Mouse (Mus musculus) fat pad, adult 2 months (tissue): Measurements from ENCODE around the gene Gm7879.
"Not testable (repeated sequence)": the region's sequence is repeated elsewhere in the genome, so short reads cannot be mapped to it uniquely, and the experiment has no call there.

ENCODE experiments used
- DNase-seq: peaks from one replicate; pipeline ENCODE4 v3.0.0-alpha.2; 2011; ENCODE audit warnings: low read depth, low spot score; ENCODE audit errors: extremely low read depth

Gene Gm7879

DNA sequence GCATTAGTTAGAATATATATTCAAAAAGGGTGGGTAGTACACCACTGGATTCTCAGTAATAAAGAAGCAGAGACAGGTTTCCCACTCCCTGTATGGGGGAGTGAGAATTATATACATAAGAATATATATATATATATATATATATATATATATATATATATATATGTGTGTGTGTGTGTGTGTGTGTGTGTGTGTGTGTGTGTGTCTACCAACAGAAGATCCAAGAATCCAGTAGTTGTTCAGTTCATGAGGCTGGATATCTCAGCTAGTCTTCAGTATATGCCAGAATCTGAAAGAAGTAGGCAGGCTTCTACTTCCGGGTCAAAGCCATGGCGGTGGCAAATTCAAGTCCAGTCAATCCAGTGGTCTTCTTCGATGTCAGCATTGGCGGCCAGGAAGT, at the start of gene Gm7879:
Gm7879 (plus strand) TSS at position 301 of the 400 bp plus-strand sequence.
- not testable (repeated sequence) for DNase-seq

DNA sequence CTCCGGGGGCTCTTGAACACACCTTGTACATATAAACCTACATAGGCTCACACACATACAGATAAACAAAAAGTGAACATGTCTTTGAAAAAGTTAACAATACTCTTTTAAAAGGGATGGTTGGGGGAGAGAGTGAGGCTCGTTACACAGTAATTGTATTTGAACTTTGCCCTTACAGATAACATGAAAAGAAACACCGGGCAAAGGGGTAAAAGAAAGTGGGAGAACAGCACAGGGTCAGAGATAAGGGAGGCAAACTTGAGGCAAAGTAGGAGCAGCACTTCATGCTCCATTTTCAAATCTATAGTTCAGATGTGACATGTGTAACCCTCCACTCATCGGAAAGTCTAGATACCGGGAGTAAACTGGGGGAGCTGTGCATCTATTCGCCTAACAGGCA, 49.3 kb upstream of the Gm7879 start:
- DNase-seq = no peak

DNA sequence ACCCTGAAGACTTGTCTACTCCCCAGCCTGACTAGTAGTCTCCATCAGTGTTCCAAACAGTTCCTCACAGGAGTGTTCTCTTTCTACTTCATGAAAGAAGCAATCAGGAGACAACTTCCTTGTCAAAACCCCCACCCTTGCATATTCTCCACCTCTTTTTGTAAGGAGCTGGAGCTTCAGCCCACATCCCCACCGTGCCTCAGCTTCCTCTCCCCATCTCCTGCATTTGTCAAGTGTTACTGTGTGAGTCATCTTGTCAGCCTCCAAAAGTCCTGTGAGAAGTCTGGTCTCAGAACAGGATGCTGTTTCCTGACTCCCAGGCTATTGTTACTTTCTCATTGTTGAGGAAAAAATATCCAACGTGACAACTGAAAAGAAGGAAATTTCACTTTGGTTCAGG, 47.6 kb upstream of the Gm7879 start:
- DNase-seq = no peak

DNA sequence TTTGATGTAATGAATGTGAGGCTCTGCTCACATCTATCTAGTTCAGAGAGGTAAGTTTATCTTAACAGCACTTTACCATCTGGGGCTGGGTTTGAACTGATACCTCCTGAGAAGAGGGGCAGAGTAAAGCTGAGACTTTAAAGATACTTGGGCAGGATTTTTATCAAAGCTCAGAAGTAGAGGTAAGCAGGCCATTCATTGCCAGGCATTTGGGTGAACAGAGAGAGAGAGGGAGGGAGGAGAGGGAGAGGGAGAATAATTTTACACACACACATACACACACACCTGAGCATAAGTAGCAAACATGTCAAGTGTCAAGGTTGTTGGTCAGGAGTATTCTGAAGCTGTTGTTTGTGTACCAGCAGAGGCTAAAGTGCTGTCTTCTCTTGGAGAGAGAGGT, 44.7 kb upstream of the Gm7879 start, which contains the start of gene Cd38:
Cd38 (plus strand) TSS at position 301 of the 400 bp plus-strand sequence.
- no peak for DNase-seq

DNA sequence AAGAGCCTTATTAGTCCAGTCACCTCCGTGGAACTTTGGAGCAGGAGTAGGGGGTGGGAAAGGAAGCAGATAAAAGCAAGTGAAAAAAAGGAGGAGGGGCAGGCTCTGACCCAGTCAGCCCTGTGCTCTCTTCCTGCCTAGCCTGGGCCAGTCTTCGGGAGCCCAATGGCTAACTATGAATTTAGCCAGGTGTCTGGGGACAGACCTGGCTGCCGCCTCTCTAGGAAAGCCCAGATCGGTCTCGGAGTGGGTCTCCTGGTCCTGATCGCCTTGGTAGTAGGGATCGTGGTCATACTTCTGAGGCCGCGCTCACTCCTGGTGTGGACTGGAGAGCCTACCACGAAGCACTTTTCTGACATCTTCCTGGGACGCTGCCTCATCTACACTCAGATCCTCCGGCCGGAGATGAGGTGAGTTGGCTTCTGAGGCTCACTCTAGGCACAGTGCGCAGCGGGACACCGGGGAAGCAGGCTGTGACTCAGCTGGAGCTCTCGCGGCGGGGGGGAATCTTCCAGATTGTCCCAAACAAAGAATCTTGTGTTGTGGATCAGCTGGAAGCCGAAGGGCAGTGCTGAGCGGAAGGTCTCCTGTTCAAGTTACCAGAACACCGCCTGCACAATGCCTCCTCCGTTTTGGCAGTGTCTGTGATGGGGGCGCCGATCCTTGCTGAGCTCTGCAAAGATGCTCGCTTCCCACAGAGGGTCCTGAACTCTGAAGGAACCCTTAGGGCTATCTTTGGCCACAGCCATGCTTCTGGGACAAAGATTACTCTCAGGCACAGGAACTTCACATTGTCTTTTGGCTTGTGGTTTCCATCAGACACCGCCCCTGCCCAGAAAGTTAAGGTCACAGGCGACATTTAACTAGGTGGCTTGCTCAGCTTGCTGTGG, 44.0 kb upstream of the Gm7879 start:
- no peak for DNase-seq

DNA sequence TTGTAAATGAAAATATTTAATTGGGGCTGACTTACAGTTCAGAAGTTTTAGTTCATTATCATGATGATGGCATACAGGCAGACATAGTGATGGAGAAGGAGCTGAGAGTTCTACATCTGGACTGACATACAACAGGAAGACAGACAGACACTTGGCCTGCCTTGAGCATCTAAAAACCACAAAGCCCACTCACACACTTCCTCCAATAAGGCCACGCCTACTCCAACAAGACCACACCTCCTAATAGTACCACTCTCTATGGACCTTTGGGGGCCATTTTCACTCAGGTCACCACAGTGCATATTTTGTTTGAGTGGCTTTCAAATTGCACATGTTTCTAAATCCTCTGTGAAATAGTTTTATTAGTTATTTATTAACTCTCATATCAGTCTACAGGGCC, 41.1 kb upstream of the Gm7879 start:
- DNase-seq = no peak

DNA sequence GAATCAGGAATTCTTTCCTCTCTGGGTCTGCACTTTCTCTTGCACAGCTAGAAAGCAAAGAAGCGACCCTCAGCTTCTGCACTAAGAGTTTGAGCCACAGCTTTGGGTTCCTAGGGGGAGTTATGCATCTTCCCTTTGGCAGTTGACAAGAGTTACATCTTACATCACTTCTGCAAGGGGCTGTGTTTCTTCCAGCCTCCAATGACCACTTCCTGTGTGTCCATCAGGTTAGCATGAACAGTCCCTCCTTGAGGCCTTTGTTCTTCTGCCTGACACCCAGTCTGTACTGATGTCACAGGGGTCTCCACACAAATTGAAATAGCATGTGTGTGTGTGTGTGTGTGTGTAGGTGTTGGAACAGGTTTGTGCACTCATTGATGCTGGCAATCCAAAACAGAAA, 40.3 kb upstream of the Gm7879 start:
- DNase-seq = no peak

DNA sequence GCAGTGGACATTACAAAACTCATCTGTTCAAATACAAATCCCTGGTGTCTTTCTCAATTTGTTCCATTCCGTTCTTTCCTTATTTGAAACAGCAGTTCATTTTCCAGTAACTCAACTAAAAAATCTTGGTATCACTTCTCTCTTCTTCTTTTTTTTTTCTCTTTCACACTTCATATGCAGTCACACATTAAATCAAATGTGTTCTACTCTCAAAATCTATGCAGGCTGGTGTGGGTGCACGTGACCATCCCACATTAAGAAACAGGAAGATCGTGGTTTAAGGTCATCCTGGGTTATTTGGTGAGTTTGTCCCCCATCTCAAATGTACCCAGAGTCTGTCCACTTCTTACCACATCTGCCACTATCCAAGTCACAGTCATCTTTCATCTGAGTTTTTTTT, 30.9 kb upstream of the Gm7879 start:
- no peak for DNase-seq

DNA sequence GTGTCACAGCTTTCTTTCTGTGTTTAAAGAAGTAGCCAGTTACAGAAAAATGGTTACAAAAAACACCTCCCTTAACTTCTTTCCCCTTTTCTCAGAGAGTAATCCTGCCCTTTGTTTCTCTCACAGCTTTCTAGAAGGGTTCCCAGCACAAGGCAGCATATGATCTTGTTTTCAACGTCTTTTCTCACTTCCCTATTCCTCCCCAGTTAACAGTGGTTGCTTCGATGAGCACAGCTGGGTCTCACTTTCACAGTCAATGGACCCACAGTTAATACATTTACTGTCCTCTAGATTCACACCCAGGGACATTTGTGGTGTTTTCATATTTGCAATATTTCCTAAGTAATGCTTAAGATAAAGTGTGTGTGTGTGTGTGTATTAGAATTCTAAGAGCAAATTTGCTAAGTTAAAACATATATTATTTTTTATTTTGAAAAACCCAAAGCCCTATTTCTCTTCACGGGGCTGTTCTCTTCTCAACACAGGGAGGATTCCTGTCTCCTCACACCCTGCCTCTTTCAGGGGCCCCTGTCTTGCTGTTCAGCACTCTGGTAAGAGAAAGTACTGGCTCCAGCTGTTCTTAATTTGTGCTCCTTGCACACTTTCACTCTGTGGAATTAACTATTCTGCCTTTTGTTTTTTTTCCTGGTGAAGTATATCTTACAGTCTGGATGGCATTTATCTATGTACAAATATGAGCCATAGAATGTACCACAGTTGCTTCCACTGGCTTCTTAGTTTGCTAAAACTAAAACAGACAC, 27.7 kb upstream of the Gm7879 start:
- DNase-seq = no peak

DNA sequence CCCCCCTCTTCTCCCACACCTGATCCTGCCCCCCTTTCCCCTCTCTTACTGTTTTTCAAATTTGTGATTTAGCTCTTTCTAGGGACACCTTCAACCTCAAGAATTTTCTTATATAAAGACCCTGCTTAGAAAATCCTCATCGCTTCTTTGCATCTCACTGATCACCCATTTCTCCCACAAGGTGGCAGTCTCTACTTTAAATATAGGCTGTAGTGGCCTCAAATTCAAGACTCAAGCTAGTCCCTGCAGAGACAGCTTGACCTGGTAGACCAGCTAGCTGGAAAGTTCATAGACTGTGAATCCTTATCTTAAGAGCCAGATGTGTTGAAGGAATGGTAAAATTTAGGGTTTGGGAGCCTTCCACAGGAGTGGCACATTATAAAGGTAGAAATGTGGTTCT, 20.6 kb upstream of the Gm7879 start:
- no peak for DNase-seq

DNA sequence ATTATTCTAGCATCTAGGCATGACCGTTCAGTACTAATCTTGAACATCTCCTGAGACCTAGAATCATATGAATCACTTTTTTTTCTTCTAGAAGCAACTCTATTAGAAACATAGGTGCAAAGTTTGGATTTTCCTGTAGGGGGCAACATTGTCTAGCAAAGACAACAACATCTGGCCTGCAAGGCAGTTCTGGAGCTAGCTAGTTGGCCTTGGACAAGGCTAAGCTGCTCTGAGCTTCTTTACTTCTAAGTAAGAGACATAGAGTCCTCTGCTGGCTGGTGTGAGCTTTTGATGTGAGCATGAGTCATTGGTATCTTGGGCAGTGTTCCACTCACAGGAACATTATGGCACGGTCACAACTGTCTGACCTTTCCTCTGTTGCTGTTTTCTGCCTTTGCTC, 18.8 kb upstream of the Gm7879 start:
- peak; percentile 33 for DNase-seq

DNA sequence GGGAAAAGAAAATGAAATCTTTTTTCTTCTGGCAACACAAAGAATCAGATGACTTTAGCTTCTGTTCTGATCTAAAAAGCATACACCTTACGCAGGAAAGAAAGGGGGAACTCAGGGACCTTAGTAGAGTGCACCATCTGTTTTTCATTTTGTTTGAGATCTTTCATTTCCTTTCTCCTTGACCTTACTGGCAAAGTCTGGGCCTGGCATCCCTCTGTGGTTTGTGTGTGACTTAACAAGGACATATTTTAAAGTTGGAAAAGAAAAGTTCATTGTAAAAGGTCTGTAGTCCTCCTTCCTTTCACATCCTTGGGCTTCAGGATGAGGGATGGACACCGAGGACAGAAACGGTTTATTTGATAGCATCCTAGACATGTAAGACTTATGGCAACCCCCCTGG, 17.0 kb upstream of the Gm7879 start:
- DNase-seq = no peak

DNA sequence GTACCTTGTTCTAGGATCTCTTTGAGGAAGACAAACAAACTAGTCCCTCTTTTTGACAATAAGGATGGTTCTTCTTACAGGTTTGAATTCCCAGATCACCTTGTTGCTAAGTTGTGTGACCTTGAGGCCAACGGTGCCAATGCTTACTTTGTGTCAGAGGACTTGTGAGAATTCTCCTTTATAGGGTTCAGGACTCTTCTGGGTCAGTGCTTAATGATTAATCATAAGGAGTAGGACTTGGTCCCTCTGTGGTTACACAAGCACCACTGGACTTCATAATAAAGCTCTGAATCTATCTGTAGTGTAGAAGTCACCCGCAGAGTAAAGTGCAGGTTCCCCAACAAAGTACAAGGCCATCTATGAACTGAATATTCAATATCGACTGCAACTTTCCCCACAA, 8.3 kb upstream of the Gm7879 start:
- DNase-seq = no peak

DNA sequence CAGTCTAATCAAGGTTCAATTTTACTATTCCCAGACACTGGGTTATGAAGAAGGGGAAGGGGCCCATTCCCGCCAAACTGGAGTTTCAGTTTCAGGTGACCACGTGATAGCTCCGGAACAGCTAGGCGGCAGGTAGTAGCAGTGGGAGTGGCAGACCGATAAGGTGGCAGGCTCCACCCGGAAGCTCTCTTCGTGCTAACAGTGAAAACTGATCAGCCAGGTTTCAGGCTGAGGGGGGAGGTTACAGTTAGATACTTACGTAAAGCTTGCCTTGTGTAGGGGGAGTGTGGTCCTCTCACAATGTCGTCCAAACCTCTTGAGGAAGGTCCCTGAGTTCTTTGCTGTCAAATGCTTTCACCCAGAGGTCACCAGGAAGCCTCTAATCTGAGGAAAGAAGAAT, 3.7 kb upstream of the Gm7879 start:
- DNase-seq = no peak

DNA sequence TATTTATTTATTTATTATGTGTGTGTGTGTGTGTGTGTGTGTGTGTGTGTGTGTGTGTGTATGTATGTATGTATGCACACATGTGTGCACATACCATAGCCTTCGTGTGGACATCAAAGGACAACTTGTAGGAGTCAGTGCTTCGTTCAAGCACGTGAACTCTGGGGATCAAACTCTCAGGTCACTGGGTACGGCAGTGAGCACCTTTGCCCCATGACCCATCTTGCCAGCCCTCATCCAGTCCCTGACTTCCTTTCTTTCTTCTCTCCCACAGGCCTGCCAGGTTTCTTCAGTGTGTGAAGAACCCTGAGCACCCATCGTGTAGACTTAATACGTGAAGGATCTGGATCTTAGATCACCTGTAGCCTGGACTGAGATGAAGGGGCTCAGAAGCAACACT, 2.9 kb upstream of the Gm7879 start:
- no peak for DNase-seq

DNA sequence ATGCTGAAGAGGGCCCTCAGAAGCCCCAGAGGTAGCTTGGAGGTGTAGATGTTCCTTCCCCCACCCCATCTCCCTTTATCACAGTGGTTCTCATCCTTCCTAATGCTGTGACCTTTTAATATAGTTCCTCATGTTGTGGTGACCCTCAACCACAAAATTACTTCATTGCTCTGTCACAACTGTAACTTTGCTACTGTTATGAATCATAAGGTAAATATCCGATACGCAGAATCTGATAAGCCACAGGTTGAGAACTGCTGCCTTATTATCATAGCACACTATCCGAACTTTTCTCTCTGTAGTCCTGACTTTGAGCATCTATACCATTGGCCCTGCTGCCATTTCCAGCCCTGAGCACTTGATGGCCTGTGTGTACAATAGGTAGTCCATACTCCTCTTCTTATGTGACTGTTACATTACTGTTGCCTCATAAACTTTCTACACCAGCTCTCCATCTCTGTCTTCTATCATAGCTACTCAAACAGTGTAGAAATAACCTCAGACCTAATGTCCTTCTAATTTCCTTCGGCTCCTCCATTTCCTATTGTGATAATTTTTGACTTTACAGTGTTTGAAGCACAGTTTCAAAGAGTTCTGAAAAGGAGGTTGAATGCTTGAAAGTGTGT, 2.4 kb downstream of the Gm7879 start:
- no peak for DNase-seq

DNA sequence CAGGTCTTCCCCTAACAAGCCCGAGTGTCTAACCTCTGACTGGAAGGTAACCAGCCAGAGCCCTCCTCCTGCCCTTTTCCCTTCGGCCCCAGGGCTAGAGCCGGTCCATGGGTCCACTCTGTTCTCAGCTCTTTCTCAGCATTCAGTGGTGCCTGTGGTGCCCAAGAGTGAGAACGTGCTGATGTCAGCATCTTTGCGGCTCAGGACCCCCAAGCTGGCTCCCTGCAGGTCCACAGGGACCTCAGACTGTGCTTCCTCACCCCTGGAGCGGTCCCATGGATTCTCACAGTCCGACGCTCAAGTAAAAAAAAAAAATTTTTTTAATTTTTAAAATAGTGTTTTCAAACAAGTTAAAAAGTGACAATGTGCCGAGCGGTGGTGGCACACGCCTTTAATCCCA, 8.9 kb downstream of the Gm7879 start:
- no peak for DNase-seq

DNA sequence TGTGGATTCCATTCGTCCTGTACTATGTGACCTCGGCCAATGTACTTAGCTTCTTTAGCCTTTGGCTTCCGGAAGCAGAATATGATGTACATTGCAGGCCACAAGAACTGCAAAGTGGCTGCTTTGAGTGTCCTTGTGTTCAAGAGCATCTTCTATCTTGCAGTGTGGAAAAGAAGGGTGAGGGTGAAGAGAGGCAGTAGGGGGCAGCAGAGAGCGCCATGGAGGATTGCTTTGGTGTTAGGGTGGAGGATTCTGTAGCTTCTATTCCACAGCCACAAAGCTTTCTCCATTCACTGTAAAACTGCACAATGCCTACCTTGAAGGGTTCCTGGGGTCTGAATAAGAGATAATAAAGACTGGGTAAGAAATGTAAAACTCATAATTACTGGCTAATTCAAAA, 11.0 kb downstream of the Gm7879 start:
- no peak for DNase-seq

DNA sequence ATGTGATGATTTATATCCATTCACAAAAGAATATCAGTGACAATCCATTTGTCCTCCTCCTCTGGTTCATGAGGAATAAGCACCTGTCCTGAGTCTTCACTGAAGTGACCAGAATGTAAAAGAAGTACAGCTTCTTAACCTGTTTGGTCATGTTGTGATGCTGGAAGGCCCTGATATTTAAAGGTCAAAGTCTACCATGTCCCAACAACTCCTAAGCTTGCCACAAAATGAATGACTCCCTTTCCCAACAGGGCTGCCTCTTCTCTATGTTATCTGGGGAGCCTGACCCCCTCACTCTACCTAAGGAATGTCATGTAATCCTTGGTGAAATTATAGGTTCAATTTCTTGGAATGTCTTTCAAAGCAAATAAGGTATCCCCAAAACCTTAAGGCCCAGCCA, 14.8 kb downstream of the Gm7879 start:
- DNase-seq = no peak

DNA sequence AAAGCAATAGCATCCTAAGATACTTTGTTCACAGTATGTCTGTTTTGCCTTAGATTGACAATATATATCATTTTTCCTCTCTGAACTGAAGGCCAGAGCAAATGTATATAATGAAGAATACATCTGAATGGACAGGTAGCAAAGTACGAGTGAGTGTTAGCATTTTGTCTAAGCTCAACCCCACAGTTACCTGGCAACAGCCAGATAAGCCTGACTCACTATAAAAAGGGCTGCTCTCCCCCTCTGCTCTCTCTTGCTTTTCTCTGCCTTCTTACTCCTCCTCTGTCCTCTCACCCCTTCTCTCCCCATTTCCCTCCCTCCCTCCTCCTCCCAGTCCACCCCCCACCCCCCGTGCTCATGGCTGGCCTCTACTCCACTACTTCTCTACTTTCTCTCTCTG, 20.3 kb downstream of the Gm7879 start:
- no peak for DNase-seq

DNA sequence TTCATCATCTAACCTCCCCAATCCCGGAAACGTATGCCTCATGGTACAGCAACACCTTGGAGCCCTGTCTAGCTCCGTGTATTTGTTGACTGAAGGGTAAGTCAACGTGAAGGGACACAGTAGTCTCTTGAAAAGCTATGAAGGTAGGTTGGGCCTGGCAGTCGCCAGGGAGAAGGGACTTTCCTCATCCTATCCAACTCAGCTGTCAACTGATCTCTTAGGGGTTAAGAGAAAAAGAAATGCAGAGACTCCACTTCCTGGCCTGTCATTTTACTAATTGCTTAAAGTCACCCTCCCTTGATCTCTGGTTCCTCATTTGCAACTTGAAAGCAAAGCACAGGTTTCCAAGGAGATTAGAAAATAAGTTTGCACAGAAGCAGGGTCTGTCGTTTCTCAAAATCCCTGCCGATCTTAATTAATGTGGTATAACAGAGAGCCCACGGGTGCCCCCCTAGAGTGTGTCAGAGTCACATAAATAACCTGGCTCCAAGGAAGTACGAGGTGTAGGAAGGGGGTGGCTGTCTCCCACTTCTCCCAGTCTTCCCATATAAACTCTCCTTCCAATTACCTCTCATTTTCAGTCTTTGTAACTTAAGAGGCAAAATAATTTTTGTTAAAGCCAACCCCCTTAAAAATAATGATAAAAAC, 34.5 kb downstream of the Gm7879 start:
- no peak for DNase-seq
